ENCODE assay signal across 23 mouse cellular contexts in the genomic region with DNA sequence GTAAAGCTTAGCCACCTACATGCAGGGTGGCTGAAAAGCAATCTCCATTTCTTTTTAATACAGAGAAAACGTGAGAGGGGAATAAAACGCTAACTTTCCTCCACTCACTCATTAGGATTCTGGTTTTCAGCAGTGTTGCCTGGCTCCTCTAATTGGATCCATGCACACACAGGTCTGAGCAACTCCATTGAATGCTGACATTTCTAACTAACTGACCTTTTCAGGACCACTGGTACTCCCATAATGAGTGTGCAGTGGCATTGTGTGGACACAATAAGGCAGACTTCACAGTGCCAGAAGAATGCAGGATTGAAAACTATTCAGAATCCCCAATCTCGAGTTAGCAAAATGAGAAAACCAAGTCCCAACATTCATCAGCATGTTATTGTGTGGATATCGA.
DNase-seq lines count a peak whose midpoint lies in the region; ATAC-seq lines count a peak whose summit lies in the region.
"Had no signal": no experiment of that assay in that cellular context is flagged by ENCODE, and none has a peak within 500 bp of the region (broad histone marks: within the 10 kb centered on the region; RNA-seq: fewer than 3 reads in every experiment).

No protein-coding gene starts in this region.

- no peak for DNase-seq in midbrain, embryonic 14.5 days
- peak; percentile 13 for DNase-seq in embryonic facial prominence, embryonic 10.5 days (ENCODE audit: low spot score)
- DNase-seq in testis, postnatal 10 days (ENCODE audit: low spot score) = no peak
- no peak for DNase-seq in kidney, postnatal 25 days
- DNase-seq in left cerebral cortex, postnatal 10 days (ENCODE audit: extremely low spot score in 1 of 2, low spot score in 2 of 2) = no peak
- DNase-seq: adrenal gland, adult 2 months; cerebellum, adult 9-11 months; gastrocnemius, adult 2 months; kidney, adult 9 months; kidney, postnatal 4 days; liver, embryonic 13.5 days; lung, postnatal 4 days; right cerebral cortex, postnatal 25 days; thymus, adult 18-20 months; thymus, postnatal 4 days had no signal

- H3K27me3 ChIP-seq in midbrain, embryonic 15.5 days (replicated peaks) = no peaks in the 10 kb centered on the region
- no peaks in the 10 kb centered on the region for H3K27me3 ChIP-seq in midbrain, embryonic 14.5 days (ENCODE audit: control insufficient read depth, insufficient read depth, low read length)
- no peaks in the 10 kb centered on the region for H3K27me3 ChIP-seq in embryonic facial prominence, embryonic 10.5 days (replicated peaks; ENCODE audit: low read depth, poor library complexity, severe bottlenecking)
- H3K27me3 ChIP-seq in forebrain, embryonic 13.5 days = no peaks in the 10 kb centered on the region
- H3K27me3 ChIP-seq: heart, embryonic 13.5 days; intestine, embryonic 15.5 days; limb, embryonic 12.5 days; liver, embryonic 13.5 days; lung, embryonic 15.5 days; neural tube, embryonic 15.5 days had no signal

- H3K4me3 ChIP-seq in midbrain, embryonic 15.5 days = no peak overlapping the region
- H3K4me3 ChIP-seq in midbrain, embryonic 14.5 days (replicated peaks; ENCODE audit: low read depth, low read length) = no peak overlapping the region
- no peak overlapping the region for H3K4me3 ChIP-seq in embryonic facial prominence, embryonic 10.5 days
- H3K4me3 ChIP-seq in forebrain, embryonic 13.5 days = no peak overlapping the region
- H3K4me3 ChIP-seq: gastrocnemius, adult 2 months; heart, embryonic 13.5 days; intestine, embryonic 15.5 days; limb, embryonic 12.5 days; liver, embryonic 13.5 days; lung, embryonic 15.5 days; neural tube, embryonic 15.5 days had no signal

- 23% methylated on average over 4 of the region's 4 CpGs for WGBS in midbrain, embryonic 15.5 days
- WGBS in midbrain, embryonic 14.5 days = 15% methylated on average over 4 of the region's 4 CpGs
- WGBS in embryonic facial prominence, embryonic 10.5 days = 40% methylated on average over 4 of the region's 4 CpGs
- WGBS in forebrain, embryonic 13.5 days = 5% methylated on average over 4 of the region's 4 CpGs

- H3K36me3 ChIP-seq in midbrain, embryonic 15.5 days (replicated peaks) = no peaks in the 10 kb centered on the region
- no peaks in the 10 kb centered on the region for H3K36me3 ChIP-seq in midbrain, embryonic 14.5 days (ENCODE audit: control insufficient read depth, insufficient read depth, low read length)
- H3K36me3 ChIP-seq in embryonic facial prominence, embryonic 10.5 days (replicated peaks) = no peaks in the 10 kb centered on the region
- H3K36me3 ChIP-seq in forebrain, embryonic 13.5 days (ENCODE audit: poor library complexity, severe bottlenecking) = no peaks in the 10 kb centered on the region
- H3K36me3 ChIP-seq: heart, embryonic 13.5 days; intestine, embryonic 15.5 days; limb, embryonic 12.5 days; liver, embryonic 13.5 days; lung, embryonic 15.5 days; neural tube, embryonic 15.5 days had no signal

- intact Hi-C loops in left cerebral cortex, postnatal 10 days (cut with DNase I) = no loop called here

- H3K9ac ChIP-seq in midbrain, embryonic 15.5 days = no peak overlapping the region
- no peak overlapping the region for H3K9ac ChIP-seq in midbrain, embryonic 14.5 days (replicated peaks; ENCODE audit: low read length)
- no peak overlapping the region for H3K9ac ChIP-seq in forebrain, embryonic 13.5 days
- H3K9ac ChIP-seq: heart, embryonic 13.5 days; hindbrain, embryonic 14.5 days; intestine, embryonic 15.5 days; limb, embryonic 12.5 days; liver, embryonic 13.5 days; lung, embryonic 15.5 days; neural tube, embryonic 15.5 days had no signal

- H3K4me2 ChIP-seq in midbrain, embryonic 15.5 days = no peak overlapping the region
- no peak overlapping the region for H3K4me2 ChIP-seq in midbrain, embryonic 14.5 days (ENCODE audit: low read length)
- no peak overlapping the region for H3K4me2 ChIP-seq in forebrain, embryonic 13.5 days
- H3K4me2 ChIP-seq: heart, embryonic 13.5 days; hindbrain, embryonic 14.5 days; intestine, embryonic 15.5 days; limb, embryonic 12.5 days; liver, embryonic 13.5 days; lung, embryonic 15.5 days; neural tube, embryonic 15.5 days had no signal

- H3K4me1 ChIP-seq in midbrain, embryonic 15.5 days = 0 out of 2 replicates have a peak, but pooled peaks cover 3% of the 10 kb centered on the region
- H3K4me1 ChIP-seq in midbrain, embryonic 14.5 days (ENCODE audit: control insufficient read depth, insufficient read depth, low read length) = no peaks in the 10 kb centered on the region
- H3K4me1 ChIP-seq in embryonic facial prominence, embryonic 10.5 days = peaks cover 15% of the 10 kb centered on the region
- H3K4me1 ChIP-seq in forebrain, embryonic 13.5 days = peaks cover 14% of the 10 kb centered on the region
- H3K4me1 ChIP-seq: intestine, embryonic 15.5 days; liver, embryonic 13.5 days; lung, embryonic 15.5 days had no signal

- peak; percentile 63 for ATAC-seq in midbrain, embryonic 15.5 days (replicated peaks)
- no peak for ATAC-seq in midbrain, embryonic 14.5 days (ENCODE audit: low FRiP score, low TSS enrichment)
- peak; percentile 58; the same call in 1 of the 2 replicates for ATAC-seq in forebrain, embryonic 13.5 days
- ATAC-seq: intestine, embryonic 15.5 days had no signal

- no peak overlapping the region for H3K27ac ChIP-seq in midbrain, embryonic 15.5 days
- no peak overlapping the region for H3K27ac ChIP-seq in midbrain, embryonic 14.5 days (replicated peaks; ENCODE audit: low read depth, low read length)
- no peak overlapping the region for H3K27ac ChIP-seq in embryonic facial prominence, embryonic 10.5 days (replicated peaks)
- no peak overlapping the region for H3K27ac ChIP-seq in forebrain, embryonic 13.5 days
- H3K27ac ChIP-seq: gastrocnemius, adult 2 months; heart, embryonic 13.5 days; intestine, embryonic 15.5 days; limb, embryonic 12.5 days; liver, embryonic 13.5 days; lung, embryonic 15.5 days; neural tube, embryonic 15.5 days had no signal

- no peaks in the 10 kb centered on the region for H3K9me3 ChIP-seq in midbrain, embryonic 15.5 days
- H3K9me3 ChIP-seq in midbrain, embryonic 14.5 days (ENCODE audit: control insufficient read depth, low read length) = no peaks in the 10 kb centered on the region
- H3K9me3 ChIP-seq in embryonic facial prominence, embryonic 10.5 days = no peaks in the 10 kb centered on the region
- H3K9me3 ChIP-seq in forebrain, embryonic 13.5 days (replicated peaks) = no peaks in the 10 kb centered on the region
- H3K9me3 ChIP-seq: intestine, embryonic 15.5 days; liver, embryonic 13.5 days; lung, embryonic 15.5 days; neural tube, embryonic 15.5 days had no signal
